Mouse (Mus musculus) liver, embryonic 15.5 days (tissue): ENCODE results near the gene Ppil3. TPM values are rescaled to one million over a fixed set of nuclear protein-coding genes. Genes with fewer than 3 reads are reported as not detected.

ENCODE experiments used
- ATAC-seq: fragments of 200-750 bp; cut with Nextera tagmentation; 2 replicates; pipeline ENCODE4 v1.8.0; 2017; ENCODE audit warnings: moderate number of reproducible peaks, mild to moderate bottlenecking, moderate library complexity; ENCODE audit not compliant: insufficient read depth
- H3K27ac ChIP-seq: fragments of 300-500 bp; sonication (generic); replicated peaks from 2 replicates; pipeline ENCODE4 v1.5.1; 2015; ENCODE audit warnings: mild to moderate bottlenecking, inconsistent platforms
- H3K27me3 ChIP-seq: fragments of 300-500 bp; sonication (generic); 2 replicates; pipeline ENCODE4 v1.6.1; 2015; ENCODE audit warnings: mild to moderate bottlenecking, inconsistent platforms
- H3K36me3 ChIP-seq: fragments of 300-500 bp; sonication (generic); replicated peaks from 2 replicates; pipeline ENCODE4 v1.6.1; 2015; ENCODE audit warnings: moderate library complexity, mild to moderate bottlenecking, inconsistent platforms
- H3K4me1 ChIP-seq: fragments of 300-500 bp; sonication (generic); replicated peaks from 2 replicates; pipeline ENCODE4 v1.6.1; 2015; ENCODE audit warnings: inconsistent platforms
- H3K4me2 ChIP-seq: fragments of 300-500 bp; sonication (generic); 2 replicates; pipeline ENCODE4 v1.6.1; 2015; ENCODE audit warnings: moderate library complexity, mild to moderate bottlenecking, inconsistent platforms
- H3K4me3 ChIP-seq: fragments of 300-500 bp; sonication (generic); replicated peaks from 2 replicates; pipeline ENCODE4 v1.5.1; 2015; ENCODE audit warnings: mild to moderate bottlenecking, inconsistent platforms
- H3K9ac ChIP-seq: fragments of 300-500 bp; sonication (generic); 2 replicates; pipeline ENCODE4 v1.6.1; 2015; ENCODE audit warnings: moderate library complexity, mild to moderate bottlenecking, inconsistent platforms
- H3K9me3 ChIP-seq: fragments of 300-500 bp; sonication (generic); replicated peaks from 2 replicates; pipeline ENCODE4 v1.6.1; 2016; ENCODE audit warnings: inconsistent platforms
- WGBS: fragments of 180-500 bp; shearing (Covaris S2); methylation state at CpG from one replicate; pipeline ENCODE4 v1.1.7; 2015; ENCODE audit warnings: mixed read lengths; ENCODE audit not compliant: insufficient replicate concordance; 5-methylcytosine and 5-hydroxymethylcytosine counted together
- polyA plus RNA-seq: library from polyadenylated mRNA; unstranded; fragments of >200 nt; fragmentation: Nextera tagmentation; extraction: Ambion mirVana; gene quantifications from 2 replicates; pipeline ENCODE4 v1.2.1, GENCODE M21; 2015

Ppil3 gene
- polyA plus RNA-seq, 1 experiment from 2014 or later = 20.5 TPM

DNA sequence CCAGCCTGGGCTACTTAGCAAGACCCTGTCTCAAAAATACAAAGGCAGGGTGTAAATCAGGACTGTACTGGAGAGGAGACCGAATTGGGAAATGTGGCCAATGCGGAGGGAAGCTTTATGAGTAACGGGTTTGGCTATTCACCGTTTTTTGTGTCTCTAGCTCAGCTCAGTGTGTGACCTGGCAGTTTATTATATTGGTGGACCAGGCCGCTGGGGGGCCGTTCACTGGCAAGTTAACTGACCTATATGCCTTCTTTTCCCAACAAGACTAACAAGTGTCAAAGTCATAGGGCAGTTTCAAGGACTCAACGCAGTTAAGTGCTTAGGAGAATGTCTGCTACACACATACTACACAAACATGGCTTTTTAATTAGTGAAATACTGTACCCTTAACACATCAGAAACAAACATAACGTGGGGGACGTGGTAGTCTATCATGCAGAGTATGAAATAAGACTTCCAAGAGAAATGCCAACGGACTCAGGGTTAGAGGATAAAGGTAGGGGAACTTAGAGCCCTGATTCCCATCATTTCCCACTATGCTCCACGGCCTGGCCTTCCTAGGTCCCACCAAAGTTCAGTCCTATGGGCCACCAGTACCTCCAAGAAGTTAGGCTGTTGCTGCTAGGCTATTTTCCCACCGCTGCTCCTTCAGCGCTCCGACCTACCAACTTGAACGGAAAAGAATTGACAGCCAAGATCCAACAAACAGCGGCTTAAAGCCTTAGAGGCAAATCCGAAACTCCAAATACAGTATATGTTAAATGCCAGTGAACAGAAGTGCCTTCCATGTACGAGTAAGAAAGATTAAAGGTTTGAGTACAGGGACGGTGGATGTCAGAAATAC lies 53.6 kb downstream of the Ppil3 start:
- Histone ChIP-seq H3K4me3 (peak overlapping the region; percentile 97), H3K27ac (peak overlapping the region; percentile 96), H3K9ac (peak overlapping the region; percentile 93), H3K9me3 (no peaks in the 10 kb centered on the region), H3K27me3 (no peaks in the 10 kb centered on the region), H3K36me3 (peaks cover 21% of the 10 kb centered on the region), H3K4me2 (peak overlapping the region; percentile 77), H3K4me1 (peaks cover 30% of the 10 kb centered on the region)
- ATAC-seq = no peak
- WGBS = 44% methylated on average over 19 of the region's 19 CpGs

DNA sequence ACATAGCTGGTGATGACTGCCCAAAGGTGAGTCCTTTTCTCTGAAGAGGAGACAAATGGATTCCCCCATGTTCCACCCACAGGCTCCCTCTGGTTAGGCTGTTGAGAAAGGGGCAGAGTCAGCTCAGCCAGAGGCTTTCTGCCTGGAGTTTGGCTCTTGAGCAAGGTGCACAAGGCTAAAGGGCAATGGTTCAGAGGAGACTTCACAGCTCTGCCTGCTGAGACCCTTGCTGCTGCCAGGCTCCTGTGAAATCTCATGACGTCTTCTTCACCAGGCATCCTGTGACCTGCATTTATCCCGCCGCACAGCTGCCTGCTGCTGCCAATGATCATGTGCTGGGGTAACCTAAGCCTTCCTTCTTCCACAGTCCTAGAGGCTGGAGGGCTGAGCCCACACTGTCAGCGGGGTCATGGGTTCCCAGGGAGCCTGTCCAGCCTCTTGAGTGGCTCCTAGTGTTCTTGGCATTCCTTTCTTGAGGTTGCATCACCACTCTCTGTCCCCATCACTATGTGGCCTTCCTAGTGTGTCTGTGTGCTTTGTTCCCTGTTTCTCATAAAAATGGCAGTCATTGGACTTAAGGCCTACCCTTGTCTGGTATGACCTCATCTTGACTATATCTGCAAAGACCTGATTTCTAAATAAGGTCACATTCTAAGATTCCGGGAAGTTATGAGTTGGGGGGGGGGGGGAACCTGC lies 62.6 kb downstream of the Ppil3 start:
- H3K27ac ChIP-seq = no peak overlapping the region
- no peaks in the 10 kb centered on the region for H3K27me3 ChIP-seq
- no peak overlapping the region for H3K9ac ChIP-seq
- no peaks in the 10 kb centered on the region for H3K9me3 ChIP-seq
- H3K4me3 ChIP-seq = no peak overlapping the region
- H3K36me3 ChIP-seq = no peaks in the 10 kb centered on the region
- no peak for ATAC-seq
- 67% methylated on average over 5 of the region's 5 CpGs for WGBS
- no peak overlapping the region for H3K4me2 ChIP-seq
- no peaks in the 10 kb centered on the region for H3K4me1 ChIP-seq

Other genes with a start within 250 kb of the Ppil3 start
- gene Aox4, start 235.1 kb downstream of the Ppil3 start, polyA plus RNA-seq = 0.09 and 0.24 TPM in 2 replicates
- gene Aox2, start 167.2 kb downstream of the Ppil3 start, polyA plus RNA-seq = not detected in 2 replicates
- 110 and 123 TPM in 2 replicates for gene Bzw1, start 52.6 kb downstream of the Ppil3 start, polyA plus RNA-seq
- gene Clk1, start 21.4 kb downstream of the Ppil3 start, polyA plus RNA-seq = 79.8 TPM in 2 replicates
- 13.2 and 13.9 TPM in 2 replicates for gene Nif3l1, start 335 bp downstream of the Ppil3 start, polyA plus RNA-seq
- 28.0 and 28.6 TPM in 2 replicates for gene Orc2, start 59.6 kb upstream of the Ppil3 start, polyA plus RNA-seq
- gene Fam126b, start 140.8 kb upstream of the Ppil3 start, polyA plus RNA-seq = 3.5 and 3.6 TPM in 2 replicates
- 73.6 and 93.0 TPM in 2 replicates for gene Ndufb3, start 140.9 kb upstream of the Ppil3 start, polyA plus RNA-seq